Mouse (Mus musculus) frontal cortex, postnatal 25 days (tissue): ENCODE results near the gene Rgl1.
A peak's percentile ranks its signal among the peaks of the same experiment; 100 is the strongest.

Source experiments
- DNase-seq, 2 experiments: peaks; one replicate each; pipeline ENCODE4 v3.0.0; 2022; ENCODE audit warnings: low spot score in 2 of 2

Rgl1 gene

GRCm38 (mm10) chr1:152511237-152511636 is 254.9 kb downstream of the Rgl1 start:
- DNase-seq = no peak

GRCm38 (mm10) chr1:152508481-152509220 is 257.5 kb downstream of the Rgl1 start:
- no peak for DNase-seq

- DNase-seq = no peak
Measured at GRCm38 (mm10) chr1:152506726-152507125, 259.4 kb downstream of the Rgl1 start.

- DNase-seq = no peak
Measured at GRCm38 (mm10) chr1:152506175-152506574, 260.0 kb downstream of the Rgl1 start.

GRCm38 (mm10) chr1:152499802-152500201 is 266.3 kb downstream of the Rgl1 start:
- DNase-seq = no peak

GRCm38 (mm10) chr1:152497581-152497980 is 268.6 kb downstream of the Rgl1 start:
- DNase-seq = no peak

- DNase-seq = no peak
Measured at GRCm38 (mm10) chr1:152496831-152497230, 269.3 kb downstream of the Rgl1 start.

GRCm38 (mm10) chr1:152492258-152492657 is 273.9 kb downstream of the Rgl1 start:
- no peak for DNase-seq

GRCm38 (mm10) chr1:152490842-152491241 is 275.3 kb downstream of the Rgl1 start:
- DNase-seq = no peak

GRCm38 (mm10) chr1:152476126-152476525 is 290.0 kb downstream of the Rgl1 start:
- DNase-seq = no peak

- peak in 1 of 2 experiments; percentile 6 for DNase-seq
Measured at GRCm38 (mm10) chr1:152468443-152468842, 297.7 kb downstream of the Rgl1 start.
